Mouse (Mus musculus): ENCODE measurements around the gene Prok1. TPM values are rescaled to one million over a fixed set of nuclear protein-coding genes. Genes with fewer than 3 reads are reported as not detected.

Prok1 gene
- polyA plus RNA-seq, 1 experiment from 2014 or later = not detected

DNA sequence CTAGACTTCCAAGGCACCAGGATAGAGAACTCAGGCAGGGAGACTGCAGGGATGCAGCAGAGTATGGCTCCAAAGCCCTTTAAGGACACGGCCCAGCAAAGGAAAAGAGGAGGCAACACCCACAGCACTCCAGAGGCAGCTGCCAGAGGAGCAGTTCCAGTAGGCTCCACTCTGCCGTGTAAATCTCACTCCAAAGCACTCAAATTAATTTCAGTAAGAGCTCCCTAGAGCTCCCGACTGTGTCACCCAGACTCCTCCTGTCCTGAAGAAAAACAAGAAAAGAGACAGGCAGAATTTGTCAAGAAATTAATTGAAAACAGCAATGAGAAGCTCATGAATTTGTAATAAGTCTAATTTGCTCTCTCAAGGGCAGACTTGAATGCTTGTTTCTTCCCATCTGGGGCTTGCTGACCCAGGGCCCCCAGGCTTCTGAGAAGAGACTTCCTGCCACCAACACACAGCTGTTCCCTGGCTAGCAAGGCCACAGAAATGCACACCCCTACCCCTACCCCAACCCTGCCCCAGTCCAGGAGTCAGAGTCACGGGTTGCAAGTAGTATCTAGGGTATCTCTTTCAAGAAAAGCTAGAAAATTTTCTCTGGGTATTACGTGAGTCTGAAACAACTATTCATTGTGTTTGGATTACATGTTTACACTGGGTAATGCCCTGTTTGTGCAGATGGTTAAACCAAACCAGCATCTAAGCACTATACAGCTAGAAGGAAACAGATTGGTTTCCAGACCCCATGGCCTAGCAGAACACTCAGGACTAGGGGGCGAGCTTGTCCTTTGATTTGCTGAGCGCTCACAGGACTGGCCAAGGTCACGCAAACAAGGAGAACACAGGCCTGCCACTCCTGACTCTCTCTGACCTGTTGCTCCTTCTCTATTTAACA is 21.7 kb upstream of the Prok1 start:
- 0 out of 2 replicates have a peak overlapping the region, but pooled peaks have one; percentile 1 for H3K27ac ChIP-seq
- H3K27me3 ChIP-seq = no peaks in the 10 kb centered on the region
- H3K9me3 ChIP-seq = no peaks in the 10 kb centered on the region
- 26% methylated on average over 8 of the region's 8 CpGs for WGBS
- H3K4me3 ChIP-seq = no peak overlapping the region
- H3K9ac ChIP-seq = no peak overlapping the region
- H3K36me3 ChIP-seq = no peaks in the 10 kb centered on the region
- H3K4me2 ChIP-seq (replicated peaks) = no peak overlapping the region
- peaks cover 13% of the 10 kb centered on the region for H3K4me1 ChIP-seq
- no peak for ATAC-seq (ENCODE audit: insufficient number of reproducible peaks, insufficient read depth, low FRiP score, low TSS enrichment)

DNA sequence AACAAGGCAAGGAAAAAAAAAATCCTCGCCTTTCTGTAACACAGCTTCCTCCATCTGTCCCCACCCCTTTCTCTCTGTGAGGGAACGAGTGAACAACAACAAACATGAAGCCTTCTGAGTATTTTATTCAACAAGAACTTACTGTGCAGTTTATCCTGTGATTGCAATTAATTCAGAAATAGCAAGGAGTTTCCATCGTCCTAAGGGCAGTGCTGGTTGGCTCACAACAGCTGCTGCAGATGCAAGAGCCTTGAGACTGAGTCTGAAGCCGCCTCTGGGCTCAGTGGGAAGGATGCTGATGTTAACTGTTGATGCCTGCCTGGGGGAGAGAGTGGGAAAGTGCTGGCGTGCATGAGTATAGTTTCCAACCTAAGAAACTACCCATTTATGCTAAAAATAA is 18.4 kb upstream of the Prok1 start:
- H3K9me3 ChIP-seq = no peaks in the 10 kb centered on the region
- H3K4me2 ChIP-seq (replicated peaks) = no peak overlapping the region
- 0 out of 2 replicates have a peak, but pooled peaks cover 5% of the 10 kb centered on the region for H3K27me3 ChIP-seq
- H3K27ac ChIP-seq = no peak overlapping the region
- H3K4me3 ChIP-seq = no peak overlapping the region
- H3K9ac ChIP-seq = no peak overlapping the region
- no peak for ATAC-seq (ENCODE audit: insufficient number of reproducible peaks, insufficient read depth, low FRiP score, low TSS enrichment)
- H3K4me1 ChIP-seq = peaks cover 13% of the 10 kb centered on the region
- WGBS = 62% methylated on average over 5 of the region's 5 CpGs
- H3K36me3 ChIP-seq = no peaks in the 10 kb centered on the region

- H3K36me3 ChIP-seq = no peaks in the 10 kb centered on the region
- H3K27me3 ChIP-seq = 0 out of 2 replicates have a peak, but pooled peaks cover 5% of the 10 kb centered on the region
- H3K27ac ChIP-seq = no peak overlapping the region
- H3K4me2 ChIP-seq (replicated peaks) = no peak overlapping the region
- H3K9ac ChIP-seq = no peak overlapping the region
- H3K4me1 ChIP-seq = peaks cover 12% of the 10 kb centered on the region
- WGBS = 73% methylated on average over 7 of the region's 7 CpGs
- no peaks in the 10 kb centered on the region for H3K9me3 ChIP-seq
- ATAC-seq (ENCODE audit: insufficient number of reproducible peaks, insufficient read depth, low FRiP score, low TSS enrichment) = no peak
- no peak overlapping the region for H3K4me3 ChIP-seq
Observed at GRCm38 (mm10) chr3:107256724-107257123, 17.2 kb upstream of the Prok1 start.

GRCm38 (mm10) chr3:107255992-107256391 is 16.5 kb upstream of the Prok1 start:
- no peaks in the 10 kb centered on the region for H3K9me3 ChIP-seq
- H3K9ac ChIP-seq = no peak overlapping the region
- 0 out of 2 replicates have a peak, but pooled peaks cover 5% of the 10 kb centered on the region for H3K27me3 ChIP-seq
- no peak overlapping the region for H3K4me2 ChIP-seq (replicated peaks)
- no peak overlapping the region for H3K4me3 ChIP-seq
- H3K36me3 ChIP-seq = no peaks in the 10 kb centered on the region
- no peak overlapping the region for H3K27ac ChIP-seq
- 87% methylated on average over 3 of the region's 3 CpGs for WGBS
- no peak for ATAC-seq (ENCODE audit: insufficient number of reproducible peaks, insufficient read depth, low FRiP score, low TSS enrichment)
- peaks cover 5% of the 10 kb centered on the region for H3K4me1 ChIP-seq

- H3K4me1 ChIP-seq = 0 out of 2 replicates have a peak, but pooled peaks cover 6% of the 10 kb centered on the region
- H3K36me3 ChIP-seq = no peaks in the 10 kb centered on the region
- no peak overlapping the region for H3K27ac ChIP-seq
- no peak overlapping the region for H3K4me2 ChIP-seq (replicated peaks)
- no peak for ATAC-seq (ENCODE audit: insufficient number of reproducible peaks, insufficient read depth, low FRiP score, low TSS enrichment)
- WGBS = 84% methylated on average over 5 of the region's 5 CpGs
- no peaks in the 10 kb centered on the region for H3K9me3 ChIP-seq
- 0 out of 2 replicates have a peak, but pooled peaks cover 5% of the 10 kb centered on the region for H3K27me3 ChIP-seq
- no peak overlapping the region for H3K4me3 ChIP-seq
- H3K9ac ChIP-seq = no peak overlapping the region
Observed at GRCm38 (mm10) chr3:107253925-107254324, 14.4 kb upstream of the Prok1 start.

DNA sequence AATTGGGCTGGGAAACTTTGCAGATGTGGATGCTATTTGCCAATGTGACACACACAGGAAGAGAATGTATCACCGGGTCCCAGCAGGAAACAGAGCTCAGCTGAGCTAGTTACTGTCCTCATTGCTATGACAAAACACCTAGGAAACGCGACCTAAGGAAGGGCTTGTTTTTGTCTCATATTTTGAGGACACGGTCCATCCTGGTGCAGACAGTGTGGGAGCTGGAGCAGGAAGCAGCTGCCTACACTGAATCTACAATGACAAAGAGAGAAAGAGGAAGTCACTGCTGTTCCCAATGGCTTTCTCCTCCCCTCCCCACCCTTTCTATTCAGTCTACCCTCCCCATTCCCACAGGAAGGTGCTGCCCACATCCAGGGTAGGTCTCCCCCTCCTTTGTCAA is 12.5 kb upstream of the Prok1 start:
- 65% methylated on average over 4 of the region's 4 CpGs for WGBS
- H3K4me2 ChIP-seq (replicated peaks) = no peak overlapping the region
- ATAC-seq (ENCODE audit: insufficient number of reproducible peaks, insufficient read depth, low FRiP score, low TSS enrichment) = no peak
- H3K9me3 ChIP-seq = no peaks in the 10 kb centered on the region
- no peak overlapping the region for H3K9ac ChIP-seq
- H3K27me3 ChIP-seq = 0 out of 2 replicates have a peak, but pooled peaks cover 5% of the 10 kb centered on the region
- H3K27ac ChIP-seq = no peak overlapping the region
- no peaks in the 10 kb centered on the region for H3K36me3 ChIP-seq
- H3K4me3 ChIP-seq = no peak overlapping the region
- H3K4me1 ChIP-seq = 0 out of 2 replicates have a peak, but pooled peaks cover 6% of the 10 kb centered on the region

DNA sequence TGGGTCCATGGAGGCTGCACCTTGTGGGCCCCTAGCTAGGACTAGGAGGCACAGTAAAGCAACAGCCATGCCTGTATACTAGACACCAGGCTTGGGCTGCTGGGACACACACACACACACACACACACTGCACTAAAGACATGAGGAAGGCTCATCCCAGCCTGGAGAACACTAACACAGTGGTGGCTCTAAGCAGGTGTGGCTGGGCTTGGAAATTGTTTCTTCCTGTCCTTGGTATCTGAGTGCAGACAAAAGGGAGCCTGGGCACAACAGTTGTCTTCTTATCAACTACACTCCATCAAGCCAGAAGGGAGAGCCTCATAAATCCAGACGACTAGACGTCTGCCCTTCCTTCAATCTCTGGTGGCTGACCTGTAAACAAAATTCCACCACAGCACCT is 10.8 kb upstream of the Prok1 start:
- no peak overlapping the region for H3K9ac ChIP-seq
- no peak overlapping the region for H3K4me2 ChIP-seq (replicated peaks)
- 64% methylated on average over 2 of the region's 2 CpGs for WGBS
- no peak overlapping the region for H3K4me3 ChIP-seq
- ATAC-seq (ENCODE audit: insufficient number of reproducible peaks, insufficient read depth, low FRiP score, low TSS enrichment) = no peak
- H3K9me3 ChIP-seq = no peaks in the 10 kb centered on the region
- 0 out of 2 replicates have a peak, but pooled peaks cover 5% of the 10 kb centered on the region for H3K27me3 ChIP-seq
- no peaks in the 10 kb centered on the region for H3K36me3 ChIP-seq
- 0 out of 2 replicates have a peak, but pooled peaks cover 6% of the 10 kb centered on the region for H3K4me1 ChIP-seq
- no peak overlapping the region for H3K27ac ChIP-seq

- H3K4me1 ChIP-seq = 0 out of 2 replicates have a peak, but pooled peaks cover 6% of the 10 kb centered on the region
- H3K36me3 ChIP-seq = no peaks in the 10 kb centered on the region
- 53% methylated on average over 3 of the region's 3 CpGs for WGBS
- H3K27me3 ChIP-seq = 0 out of 2 replicates have a peak, but pooled peaks cover 5% of the 10 kb centered on the region
- H3K9me3 ChIP-seq = no peaks in the 10 kb centered on the region
- H3K4me2 ChIP-seq (replicated peaks) = no peak overlapping the region
- H3K9ac ChIP-seq = no peak overlapping the region
- ATAC-seq (ENCODE audit: insufficient number of reproducible peaks, insufficient read depth, low FRiP score, low TSS enrichment) = no peak
- H3K4me3 ChIP-seq = no peak overlapping the region
- H3K27ac ChIP-seq = no peak overlapping the region
Observed at GRCm38 (mm10) chr3:107249042-107249441, 9.5 kb upstream of the Prok1 start.

GRCm38 (mm10) chr3:107246876-107247275 is 7.4 kb upstream of the Prok1 start:
- ATAC-seq (ENCODE audit: insufficient number of reproducible peaks, insufficient read depth, low FRiP score, low TSS enrichment) = no peak
- H3K27me3 ChIP-seq = no peaks in the 10 kb centered on the region
- 0 out of 2 replicates have a peak, but pooled peaks cover 6% of the 10 kb centered on the region for H3K4me1 ChIP-seq
- H3K9ac ChIP-seq = no peak overlapping the region
- H3K4me2 ChIP-seq (replicated peaks) = no peak overlapping the region
- H3K9me3 ChIP-seq = no peaks in the 10 kb centered on the region
- H3K27ac ChIP-seq = no peak overlapping the region
- no peaks in the 10 kb centered on the region for H3K36me3 ChIP-seq
- WGBS = 69% methylated on average over 6 of the region's 6 CpGs
- no peak overlapping the region for H3K4me3 ChIP-seq

- ATAC-seq (ENCODE audit: insufficient number of reproducible peaks, insufficient read depth, low FRiP score, low TSS enrichment) = no peak
- Histone ChIP-seq H3K4me2 (replicated peaks) (no peak overlapping the region), H3K9ac (no peak overlapping the region), H3K36me3 (no peaks in the 10 kb centered on the region), H3K4me3 (no peak overlapping the region), H3K4me1 (no peaks in the 10 kb centered on the region), H3K27me3 (no peaks in the 10 kb centered on the region), H3K9me3 (no peaks in the 10 kb centered on the region), H3K27ac (no peak overlapping the region)
- WGBS = 46% methylated on average over 14 of the region's 14 CpGs
Observed at GRCm38 (mm10) chr3:107241389-107242094, 2.0 kb upstream of the Prok1 start.

DNA sequence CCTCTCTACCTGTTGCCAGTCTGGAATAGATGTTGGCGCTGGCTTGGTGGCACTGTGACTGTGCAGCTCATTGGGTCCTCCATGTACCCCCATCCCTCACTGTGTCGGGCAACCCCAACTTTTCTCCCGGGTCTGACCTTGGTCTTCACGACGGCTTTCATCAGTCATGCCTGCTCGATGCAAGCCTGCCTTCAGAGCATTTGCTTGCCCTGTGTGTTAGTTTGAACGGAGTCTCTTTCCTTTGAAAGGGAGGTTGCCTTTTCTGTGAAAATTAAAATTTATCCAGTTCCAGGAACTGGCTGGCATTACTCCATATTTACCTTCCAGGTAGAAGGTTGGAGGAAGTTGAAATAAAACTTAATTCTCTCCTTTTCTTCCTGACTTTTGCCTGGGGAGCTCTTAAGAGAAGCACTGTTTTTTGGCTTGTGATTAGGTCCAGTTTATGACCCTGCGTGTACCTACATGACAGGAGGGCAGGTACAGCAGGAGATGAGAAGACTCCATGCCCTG is 981 bp downstream of the Prok1 start:
- no peak for ATAC-seq (ENCODE audit: insufficient number of reproducible peaks, insufficient read depth, low FRiP score, low TSS enrichment)
- WGBS = 84% methylated on average over 8 of the region's 8 CpGs
- Histone ChIP-seq H3K4me1 (no peaks in the 10 kb centered on the region), H3K4me2 (replicated peaks) (no peak overlapping the region), H3K27ac (no peak overlapping the region), H3K9me3 (no peaks in the 10 kb centered on the region), H3K36me3 (no peaks in the 10 kb centered on the region), H3K9ac (no peak overlapping the region), H3K4me3 (no peak overlapping the region), H3K27me3 (no peaks in the 10 kb centered on the region)

Measured in embryonic facial prominence, embryonic 12.5 days (tissue).